Mouse (Mus musculus) heart, adult 9 months (tissue): ENCODE measurements at regions not wholly inside any gene's neighbourhood (a gene's known extent, or its start where the extent isn't known, plus 50 kb on each side); places are given as distances from the start of the nearest gene placed in this dataset.
"Not testable (repeated sequence)": the region's sequence is repeated elsewhere in the genome, so short reads cannot be mapped to it uniquely, and the experiment has no call there.

Source experiments
- DNase-seq, 2 experiments: peaks; one replicate each; pipeline ENCODE4 v3.0.0; 2022; ENCODE audit warnings: low spot score in 2 of 2

DNA sequence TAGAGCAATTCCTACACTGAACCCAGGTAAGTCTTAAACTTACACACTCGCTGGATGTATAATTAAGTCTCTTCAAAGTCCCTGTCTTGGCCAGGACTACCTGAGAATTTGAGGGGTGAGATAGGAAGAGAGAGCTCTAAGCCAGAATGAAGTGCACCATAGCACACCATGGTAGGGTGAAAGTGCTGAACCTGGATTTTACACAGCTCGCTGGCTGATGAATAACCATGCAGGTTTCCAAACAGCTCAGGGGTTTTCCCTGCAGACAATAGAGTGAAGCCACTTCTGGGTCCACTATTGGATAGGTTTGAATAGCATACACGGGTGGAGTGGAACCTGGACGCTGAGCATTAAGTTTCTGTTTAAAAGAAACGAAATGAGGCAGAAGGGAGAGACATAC, 180.7 kb upstream of the Plxna2 start:
- DNase-seq: no peak

DNA sequence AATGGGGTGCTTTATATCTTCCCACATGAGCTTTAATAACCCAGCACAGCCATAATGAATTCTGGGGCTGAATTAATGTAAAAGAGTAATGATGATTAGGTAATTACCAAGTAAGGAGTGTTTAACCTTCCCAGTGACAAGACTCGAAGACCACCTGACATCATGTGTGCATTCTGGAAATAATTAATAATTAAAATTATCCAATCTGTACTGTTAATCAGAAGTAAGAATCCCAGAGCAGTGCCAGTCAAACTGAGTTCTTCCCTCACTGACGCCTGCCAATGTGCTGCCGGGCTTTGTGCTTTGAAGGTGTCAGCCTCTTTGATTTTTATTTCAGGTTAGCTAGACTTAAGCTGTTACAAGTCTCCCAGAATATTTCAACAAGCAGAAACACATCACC, 183.0 kb upstream of the Plxna2 start:
- no peak for DNase-seq

DNA sequence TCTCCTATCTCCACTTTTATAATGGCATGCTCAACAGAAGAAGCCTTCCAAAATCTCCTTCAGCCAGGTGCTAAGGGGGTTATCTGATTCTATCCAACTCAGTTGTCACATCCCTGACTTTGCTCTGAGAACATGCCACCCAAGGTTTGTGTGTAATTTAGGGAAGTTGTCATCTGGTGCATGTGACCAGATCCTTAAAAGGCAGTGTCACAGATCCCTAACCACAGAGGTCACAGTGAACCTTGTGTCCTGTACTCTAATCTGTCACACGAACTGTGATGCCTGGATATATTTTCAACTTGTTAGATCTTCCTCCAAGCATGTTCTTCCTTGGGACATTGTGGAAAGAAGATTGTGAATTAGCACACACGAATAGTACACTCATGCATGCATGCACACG, 189.4 kb upstream of the Plxna2 start:
- no peak for DNase-seq

DNA sequence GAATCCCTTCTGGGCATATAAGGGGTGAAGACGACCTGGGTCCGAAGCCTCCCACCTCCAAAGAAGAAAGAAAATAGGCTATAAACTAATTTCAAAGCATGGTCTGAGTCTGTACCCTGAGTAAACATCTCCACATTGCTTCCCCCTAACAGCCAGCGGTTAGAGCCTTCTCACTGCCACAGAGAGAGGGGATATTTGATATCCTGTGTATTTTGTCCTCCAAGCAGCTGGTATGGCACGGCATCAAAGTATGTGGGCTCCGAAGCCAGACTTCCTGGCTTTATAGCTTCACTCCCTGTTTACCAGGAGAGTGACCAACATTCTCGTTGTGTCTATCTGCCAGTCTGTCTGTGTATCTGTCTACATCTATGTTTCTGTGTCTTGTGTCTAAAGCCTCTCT, 191.7 kb upstream of the Plxna2 start:
- no peak for DNase-seq

DNA sequence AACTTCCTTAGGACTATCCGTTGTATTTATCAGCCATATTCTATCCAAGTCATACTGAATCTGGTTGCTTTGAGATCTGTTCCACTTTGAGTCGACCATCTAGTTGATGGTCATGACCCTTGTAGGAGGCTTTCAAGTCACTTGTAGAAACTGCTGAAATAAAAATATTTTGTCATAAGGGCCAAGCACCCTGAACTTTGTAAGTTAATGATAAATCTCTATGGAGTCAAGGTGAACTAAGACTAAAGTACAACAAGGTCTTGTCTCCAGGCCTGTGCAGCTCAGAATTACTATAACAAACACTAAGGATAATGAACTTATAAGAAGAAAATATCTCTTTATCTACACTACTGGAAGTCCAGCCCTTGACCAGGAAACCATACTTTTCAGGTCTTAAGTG, 193.8 kb upstream of the Plxna2 start:
- DNase-seq: no peak

DNA sequence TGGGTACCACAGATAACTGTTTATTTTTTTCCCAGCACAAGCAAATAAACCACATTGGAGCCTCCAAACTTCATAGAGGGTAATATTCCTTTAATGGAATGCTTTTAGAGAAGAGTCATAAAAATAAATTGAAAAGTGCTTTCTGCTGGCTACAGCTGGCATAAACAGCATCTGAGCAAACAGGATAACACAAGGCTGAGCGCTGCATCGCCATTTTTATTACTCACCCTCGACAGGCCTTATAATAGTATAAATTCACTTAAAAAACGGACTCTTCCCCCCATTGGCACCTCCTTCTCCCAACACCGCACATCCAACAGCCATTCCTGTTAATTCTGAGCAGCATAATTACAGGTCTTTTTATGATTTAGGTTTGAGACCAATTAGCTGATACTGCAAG, 205.8 kb upstream of the Plxna2 start:
- no peak for DNase-seq

DNA sequence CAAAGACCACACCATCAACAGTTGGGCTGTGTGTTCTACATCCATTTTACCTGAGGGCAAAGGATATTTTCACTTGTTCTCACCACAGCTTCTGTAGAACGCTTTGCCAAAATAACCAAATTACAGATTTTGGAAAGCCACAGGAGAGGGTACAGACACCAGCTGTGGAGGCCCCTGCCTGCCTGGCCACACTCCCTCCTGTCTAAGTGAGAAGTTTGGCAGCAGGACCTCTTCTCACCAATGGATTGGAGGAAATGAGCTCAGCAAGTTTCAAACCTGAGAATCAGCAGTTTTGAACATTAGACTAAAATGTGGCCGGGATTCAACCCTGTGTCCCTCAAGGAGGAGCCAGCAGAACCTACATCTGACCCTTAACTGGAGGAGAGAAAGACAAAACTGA, 206.2 kb upstream of the Plxna2 start:
- DNase-seq: peak in 1 of 2 experiments; percentile 19

DNA sequence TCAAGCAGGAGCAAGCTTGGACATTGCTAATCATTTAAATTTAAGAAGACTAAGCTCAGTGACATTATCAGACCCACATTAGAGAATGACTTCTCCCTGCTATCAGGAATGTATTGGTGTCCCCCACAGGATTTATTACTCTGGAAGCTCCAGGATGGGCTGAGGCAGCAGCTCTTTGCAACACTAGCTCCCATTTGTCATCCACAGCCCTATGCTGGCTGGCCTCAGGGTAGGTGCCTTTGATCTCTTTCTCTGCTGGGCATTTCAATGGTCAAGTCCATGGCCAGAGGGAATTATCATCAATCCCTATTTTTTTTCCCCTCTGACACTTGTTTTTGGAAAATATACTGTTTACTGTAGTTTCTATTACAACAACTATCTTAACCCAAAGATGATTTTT, 218.7 kb upstream of the Plxna2 start:
- DNase-seq: no peak

DNA sequence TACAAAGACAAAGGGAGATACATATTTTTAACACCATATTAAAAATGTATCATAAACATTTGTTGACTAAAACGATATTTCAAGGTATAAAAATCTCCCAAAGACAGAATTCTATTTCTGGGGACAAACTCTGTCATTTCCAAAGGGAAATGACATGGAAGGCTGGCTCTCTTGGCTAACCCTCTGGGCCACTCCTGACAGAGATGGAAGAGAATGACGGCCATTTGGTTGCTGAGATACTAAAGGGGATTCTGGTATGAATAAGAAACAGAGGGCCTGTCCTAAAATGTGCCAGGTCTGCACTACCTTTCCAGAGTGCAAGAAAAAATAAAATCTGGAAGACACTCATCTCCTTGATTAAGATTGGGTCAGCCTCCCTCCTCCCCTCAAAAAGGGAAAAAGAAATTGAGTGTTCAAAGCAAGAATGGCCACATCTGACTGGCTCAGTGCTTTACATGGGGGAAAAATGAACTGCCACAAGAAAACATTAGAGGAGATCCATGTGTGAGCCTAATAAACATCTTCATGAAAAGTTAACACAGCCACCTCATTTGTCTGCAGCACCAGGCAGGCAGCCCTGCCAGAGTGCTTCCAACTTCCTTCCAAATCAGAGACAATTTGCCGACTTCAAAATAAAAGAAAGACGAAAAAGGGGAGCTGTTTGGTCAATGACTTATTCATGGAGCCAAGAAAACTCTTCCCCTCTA, 221.1 kb upstream of the Plxna2 start:
- no peak for DNase-seq

DNA sequence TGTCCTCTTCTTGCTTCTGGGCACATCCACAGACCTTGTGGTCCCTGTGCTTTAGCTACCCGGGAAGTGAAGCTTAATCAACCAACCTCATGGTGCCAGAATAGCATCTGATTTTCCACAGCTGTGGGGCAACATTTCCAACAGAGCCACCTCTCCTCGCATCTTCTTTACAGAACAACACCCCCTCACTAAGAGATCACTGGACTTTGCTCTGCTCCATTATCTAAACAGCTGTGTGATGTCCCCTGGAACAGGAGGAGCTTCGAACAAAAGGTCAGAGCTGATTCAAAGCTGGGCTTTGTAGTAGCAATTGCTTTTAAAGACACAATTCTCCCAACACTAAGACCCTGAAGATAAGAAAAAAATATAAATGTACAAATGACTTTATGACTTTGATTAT, 224.3 kb upstream of the Plxna2 start:
- DNase-seq: no peak

DNA sequence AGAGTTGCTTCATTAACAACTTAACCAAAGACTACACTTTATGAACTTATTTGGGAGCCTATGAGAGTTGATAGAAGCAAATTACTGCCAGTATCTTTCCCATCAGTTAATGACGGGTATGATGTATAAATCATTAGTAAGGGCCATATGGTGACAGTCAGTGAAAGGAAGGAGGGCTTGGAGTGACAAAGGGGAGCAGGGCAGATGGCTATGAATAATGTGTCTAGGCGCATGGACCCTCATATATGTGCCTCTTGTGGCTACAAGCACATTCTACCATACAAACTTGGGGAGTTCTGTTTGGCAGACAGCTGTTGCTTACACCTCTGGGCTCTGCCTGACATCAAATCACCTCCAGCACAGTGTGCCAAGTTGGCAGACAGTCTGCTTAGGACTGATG, 227.8 kb upstream of the Plxna2 start:
- DNase-seq: no peak

DNA sequence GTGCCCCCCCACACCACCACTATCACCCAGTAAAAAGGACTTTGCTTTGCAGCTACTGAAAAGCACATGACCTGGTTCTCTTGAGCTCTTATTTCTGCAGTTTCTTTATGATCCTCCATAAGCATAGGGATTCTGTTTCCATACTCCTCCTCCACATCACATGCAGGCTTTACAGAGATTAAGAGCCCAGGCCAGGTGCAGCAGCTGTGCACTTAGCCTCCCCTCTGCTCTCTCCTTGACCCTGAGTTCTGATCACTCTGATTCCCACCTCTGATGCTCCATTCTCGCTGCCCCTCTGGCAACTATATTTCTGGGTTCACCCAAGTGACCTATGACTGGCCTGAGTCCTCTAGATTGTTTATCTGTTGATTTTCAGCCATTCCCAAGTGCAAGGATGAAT, 239.9 kb upstream of the Plxna2 start:
- DNase-seq: no peak

DNA sequence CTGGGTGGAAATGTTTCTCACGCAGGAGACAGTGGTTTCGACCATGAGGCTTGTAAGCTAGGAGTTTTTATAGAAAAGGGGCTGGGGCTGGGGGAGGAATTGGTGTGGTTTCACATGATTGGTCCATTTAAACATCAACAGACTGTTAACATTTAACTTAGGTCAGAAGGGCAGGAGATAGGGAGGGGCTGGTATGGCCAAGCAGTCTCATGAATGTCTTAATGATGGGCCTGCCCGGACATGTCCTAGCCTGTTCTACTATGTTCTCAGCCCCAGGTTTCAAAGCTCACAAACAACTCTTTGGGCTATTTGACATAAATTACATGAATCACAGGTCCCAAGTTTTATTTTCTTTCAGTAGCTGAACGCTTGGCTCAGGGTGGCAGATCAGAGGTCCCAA, 244.5 kb upstream of the Plxna2 start:
- DNase-seq: not testable (repeated sequence)

DNA sequence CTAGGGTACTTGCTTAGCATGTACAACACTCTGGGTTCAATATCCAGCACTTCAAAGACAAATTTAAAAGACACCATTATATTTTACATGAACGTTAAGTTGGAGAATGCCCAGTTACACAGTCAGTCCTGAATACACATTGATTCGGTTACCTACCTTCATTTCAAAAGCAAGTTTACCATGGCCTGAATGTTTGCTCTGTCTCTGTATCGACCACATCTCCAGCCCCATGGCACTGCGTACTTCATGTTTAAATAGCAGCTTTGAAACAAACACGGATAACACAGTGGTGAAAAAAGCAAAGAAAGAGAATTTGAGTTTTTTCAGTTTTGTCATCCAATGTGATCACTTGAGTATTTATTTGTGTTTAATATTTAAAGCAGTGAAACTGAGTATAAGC, 254.1 kb upstream of the Plxna2 start:
- DNase-seq: no peak

DNA sequence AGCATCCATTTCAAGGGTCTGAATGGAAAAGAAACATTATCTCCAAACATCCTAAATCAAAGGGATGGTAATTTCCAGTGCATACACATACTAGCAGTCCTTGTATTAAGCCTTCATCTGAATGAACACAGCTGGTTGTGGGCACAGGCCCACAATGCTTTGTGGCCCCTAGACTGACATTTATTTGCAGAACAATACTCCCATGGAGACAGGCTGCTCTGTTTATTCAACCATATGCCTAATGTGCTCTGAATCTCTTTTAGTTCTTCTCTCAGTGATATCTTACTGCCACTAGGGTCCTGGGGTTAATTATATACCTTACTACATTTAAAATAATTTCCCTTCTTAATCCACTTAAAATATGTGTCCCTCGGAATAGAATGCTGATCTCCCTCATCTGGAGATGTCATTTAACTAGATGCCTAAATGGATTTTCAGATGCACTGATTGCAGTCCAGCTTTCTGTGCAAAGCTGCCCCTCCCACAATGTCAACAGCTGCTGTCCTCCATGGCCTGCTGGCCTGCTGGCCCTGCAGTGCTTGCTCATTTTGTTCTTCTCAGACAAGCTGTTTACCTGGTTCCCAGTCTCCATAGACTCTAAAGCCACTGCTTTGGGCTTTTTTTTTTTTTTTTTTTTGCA, 254.8 kb upstream of the Plxna2 start:
- DNase-seq: no peak

DNA sequence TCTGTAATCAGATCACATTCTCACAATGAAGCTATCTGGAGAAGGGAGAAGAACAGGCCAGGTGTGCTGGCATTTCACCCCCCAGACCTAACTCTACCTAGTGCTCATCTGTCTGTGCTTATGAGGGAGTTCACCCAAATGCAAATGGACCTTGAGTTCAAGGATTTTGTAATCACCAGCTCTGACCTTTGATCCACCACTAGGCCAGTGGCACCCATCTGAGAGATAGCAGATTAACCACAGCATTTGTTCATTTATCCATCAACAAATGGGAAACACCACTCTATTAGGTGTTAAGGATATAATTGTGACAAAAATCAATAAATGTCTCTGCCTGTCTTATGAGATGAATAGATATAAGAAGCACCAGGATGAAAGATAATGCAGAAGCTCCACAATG, 255.7 kb upstream of the Plxna2 start:
- no peak for DNase-seq

DNA sequence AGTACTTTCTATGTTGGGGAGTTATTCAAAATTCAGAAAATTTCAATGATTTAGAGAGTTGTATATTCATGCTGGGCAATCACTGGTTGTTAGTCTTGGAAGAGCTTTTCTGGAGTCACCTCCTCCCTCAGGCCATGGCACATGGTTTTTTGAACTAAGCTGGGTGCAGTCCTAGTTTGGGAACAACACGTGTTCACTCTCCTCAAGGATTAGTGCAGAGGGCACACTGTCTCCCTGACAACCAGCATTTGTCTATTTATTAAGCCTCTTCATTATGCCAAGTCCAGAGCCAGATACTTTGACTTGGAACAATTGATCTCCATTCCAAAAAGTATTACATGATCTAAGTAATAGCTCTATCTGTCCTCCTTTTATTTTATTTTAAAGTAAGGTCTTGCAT, 256.7 kb upstream of the Plxna2 start:
- no peak for DNase-seq

DNA sequence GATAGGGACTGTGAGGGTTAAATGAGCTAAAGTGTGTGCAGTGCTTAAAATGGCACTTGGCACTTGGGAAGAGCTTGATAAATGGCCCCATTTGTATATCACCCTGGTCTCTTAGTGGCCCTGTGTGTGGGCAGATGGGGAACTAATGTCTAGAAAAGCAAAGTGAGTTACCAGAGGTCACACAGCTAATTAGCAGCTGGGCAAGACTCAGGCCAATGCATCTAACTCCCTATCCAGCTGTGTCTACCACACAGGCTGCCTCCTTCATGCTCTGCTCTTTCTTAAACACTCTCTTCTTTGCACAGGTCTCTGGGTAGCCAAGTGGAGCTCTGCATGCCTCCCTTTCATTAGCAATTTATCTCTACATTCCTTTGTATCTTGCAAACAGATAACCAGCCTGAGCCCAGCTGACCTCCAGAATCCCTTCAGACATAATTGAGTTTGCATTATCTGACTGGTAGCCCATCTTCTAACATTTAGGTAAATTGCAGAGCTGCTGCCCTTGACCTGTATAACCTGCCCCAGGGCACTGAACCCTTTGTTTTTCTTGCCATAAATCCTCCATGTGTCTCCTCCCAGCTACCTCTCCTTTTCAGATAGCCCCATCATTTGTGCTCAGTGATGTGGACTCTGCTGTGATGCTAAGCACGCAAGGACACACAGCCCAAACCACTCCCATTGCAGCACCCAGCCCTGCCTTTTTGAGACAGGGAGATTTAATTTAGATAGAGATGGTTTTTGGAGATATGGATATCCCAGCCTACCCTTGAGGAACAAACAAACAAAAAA, 263.5 kb upstream of the Plxna2 start:
- no peak for DNase-seq

DNA sequence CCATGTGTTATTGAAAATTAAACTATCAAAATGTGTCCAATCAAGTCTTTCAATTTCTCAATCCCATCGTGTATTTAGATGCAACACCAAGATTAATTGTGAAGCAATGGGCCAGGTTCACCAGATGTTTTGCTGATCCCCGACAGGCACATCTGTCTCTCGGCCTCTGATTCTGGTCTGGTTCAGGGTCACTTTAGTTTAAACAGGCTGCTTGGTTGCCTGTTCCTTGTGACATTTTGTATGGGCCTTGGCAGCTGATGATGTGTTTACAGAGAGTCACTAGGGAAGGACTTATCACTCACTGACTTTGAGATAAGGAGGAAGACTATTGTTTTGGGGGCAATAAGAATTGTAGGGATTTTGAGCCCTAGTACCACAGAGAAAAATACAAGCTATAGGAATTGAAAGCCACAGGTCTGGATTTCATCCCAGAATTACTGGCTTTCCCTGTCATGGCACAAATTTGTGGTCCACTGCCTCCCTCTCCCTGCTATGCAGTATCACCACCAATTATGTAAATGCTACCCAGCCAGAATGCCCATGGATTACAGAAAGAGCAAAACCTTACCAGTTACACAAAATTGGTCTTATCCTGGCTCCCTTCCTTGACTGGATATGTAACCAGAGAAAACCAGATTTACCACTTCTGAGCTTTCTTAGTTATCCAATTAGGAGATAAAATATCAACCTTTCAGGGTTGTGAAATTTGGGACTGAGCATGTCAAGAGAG, 272.5 kb upstream of the Plxna2 start:
- peak in 1 of 2 experiments; percentile 4 for DNase-seq

DNA sequence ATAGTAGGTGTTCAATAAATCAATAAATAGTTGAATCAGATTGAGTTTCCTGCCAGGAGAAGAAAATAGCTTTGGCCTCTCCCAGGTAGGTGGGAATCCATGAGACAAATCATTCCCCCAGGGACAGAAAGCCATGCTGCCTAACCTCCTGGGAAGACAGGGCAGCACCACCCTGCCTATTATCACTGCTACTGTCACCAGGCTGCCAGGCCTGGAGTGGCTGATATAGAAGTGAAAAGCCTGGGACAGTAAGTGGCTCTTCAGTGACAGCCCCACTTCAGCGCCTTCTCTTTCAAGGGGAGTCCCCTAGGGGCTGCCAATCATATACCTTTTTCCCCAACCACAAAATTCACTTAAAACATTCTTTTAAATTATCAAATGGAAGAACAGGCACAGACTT, 275.4 kb upstream of the Plxna2 start:
- no peak for DNase-seq

DNA sequence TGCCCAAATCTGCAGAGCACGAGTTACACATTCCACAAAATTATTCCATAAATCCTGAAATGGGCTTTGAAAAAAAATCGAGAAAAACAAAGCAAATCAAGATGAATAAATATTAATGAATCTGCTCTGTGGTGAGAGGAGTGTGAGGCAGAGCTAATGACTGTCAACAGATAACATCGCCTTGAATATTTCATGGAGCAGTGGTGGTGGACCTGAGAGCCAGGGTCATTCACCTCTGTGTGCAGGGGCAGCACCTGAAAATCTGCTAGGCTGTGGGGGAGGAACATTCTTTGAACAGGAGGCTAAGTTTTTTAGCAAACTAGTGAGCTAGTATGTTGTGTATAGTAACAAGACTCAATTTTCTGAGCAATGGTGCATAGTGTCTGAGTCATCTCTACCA, 276.3 kb upstream of the Plxna2 start:
- no peak for DNase-seq
